Mouse (Mus musculus): ENCODE measurements around the gene Prkag2. TPM values are rescaled to one million over a fixed set of nuclear protein-coding genes. Genes with fewer than 3 reads are reported as not detected.
"Not testable (repeated sequence)": the region's sequence is repeated elsewhere in the genome, so short reads cannot be mapped to it uniquely, and the experiment has no call there.

Gene Prkag2
- total RNA-seq, 2 experiments from 2014 or later, result 6.9 to 9.1 TPM

DNA sequence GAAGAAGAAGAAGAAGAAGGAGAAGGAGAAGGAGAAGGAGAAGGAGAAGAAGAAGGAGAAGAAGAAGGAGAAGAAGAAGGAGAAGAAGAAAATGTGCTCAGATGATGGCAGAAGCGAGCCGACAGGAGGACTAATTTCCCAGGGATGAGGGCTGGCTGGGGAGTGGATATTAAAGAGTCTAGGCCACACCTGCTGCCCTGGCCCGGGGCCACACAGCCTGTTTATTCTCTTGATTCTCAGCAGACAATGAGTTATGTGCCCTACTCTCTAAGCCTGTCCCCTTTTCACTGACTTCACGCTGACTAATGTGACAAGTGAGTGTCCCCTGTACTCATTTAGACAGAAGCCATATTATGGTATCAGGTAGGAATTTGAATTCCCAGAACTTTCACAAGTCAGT lies 11.8 kb downstream of the Prkag2 start:
- ATAC-seq (replicated peaks; ENCODE audit: low FRiP score, low TSS enrichment, poor library complexity, severe bottlenecking), result no peak

DNA sequence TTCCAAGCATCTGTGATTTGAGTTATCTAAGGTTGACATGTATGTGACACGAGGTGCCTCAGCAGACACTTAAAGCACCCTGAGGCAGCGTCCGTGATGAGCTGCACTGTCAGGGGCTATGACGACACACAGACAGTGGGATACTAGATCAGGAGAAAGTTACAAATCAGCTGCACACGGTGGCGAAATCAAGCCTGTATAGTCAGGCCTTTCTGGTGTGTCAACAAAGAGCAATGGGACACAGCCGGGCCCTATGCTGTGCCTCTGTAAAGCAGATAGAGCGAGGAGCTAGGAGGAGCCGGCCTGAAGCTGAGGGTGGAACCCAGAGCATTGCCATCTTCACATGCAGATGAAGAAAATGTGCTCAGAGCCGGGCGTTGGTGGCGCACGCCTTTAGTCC lies 12.3 kb downstream of the Prkag2 start:
- no peak for ATAC-seq (replicated peaks; ENCODE audit: low FRiP score, low TSS enrichment, poor library complexity, severe bottlenecking)

DNA sequence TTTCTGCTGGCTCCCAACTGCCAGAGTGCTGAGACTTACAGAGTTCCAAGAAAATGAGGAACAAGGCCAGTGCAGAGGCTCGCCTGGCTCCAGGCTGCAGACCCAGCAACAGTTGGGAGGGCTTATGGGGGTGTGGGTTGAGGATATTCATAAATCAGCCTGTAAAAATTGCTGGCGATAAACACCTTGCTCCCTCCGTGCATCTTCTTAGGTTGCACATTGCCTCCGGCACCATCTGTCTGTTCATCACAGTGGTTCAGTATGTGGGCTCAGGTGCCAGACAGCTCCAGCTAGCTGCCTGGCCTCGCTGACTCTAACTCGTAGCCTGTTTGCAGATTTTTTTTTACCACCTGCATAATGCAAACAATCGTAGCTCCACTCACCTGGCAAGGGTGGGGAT lies 13.4 kb downstream of the Prkag2 start:
- no peak for ATAC-seq (replicated peaks; ENCODE audit: low FRiP score, low TSS enrichment, poor library complexity, severe bottlenecking)

DNA sequence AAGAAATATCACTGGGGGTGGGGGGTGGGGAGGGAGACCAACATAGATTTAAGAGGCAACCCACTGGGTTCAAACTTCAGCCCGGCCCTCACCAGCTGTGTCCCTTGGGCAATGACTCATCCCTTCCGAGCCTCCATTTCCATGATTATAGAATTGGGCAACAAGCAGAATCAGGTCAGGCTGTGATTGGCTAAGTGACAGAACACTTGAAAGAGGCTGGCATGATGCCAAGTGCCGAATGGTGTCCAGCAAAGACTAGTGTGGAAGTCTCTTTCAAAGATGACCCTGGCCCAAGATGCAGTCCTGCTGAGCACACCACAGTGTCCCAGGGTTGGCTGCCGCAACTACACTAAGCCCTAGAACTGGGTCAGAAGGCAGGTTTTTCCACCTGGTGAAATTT lies 14.2 kb downstream of the Prkag2 start:
- ATAC-seq (replicated peaks; ENCODE audit: low FRiP score, low TSS enrichment, poor library complexity, severe bottlenecking), result no peak

DNA sequence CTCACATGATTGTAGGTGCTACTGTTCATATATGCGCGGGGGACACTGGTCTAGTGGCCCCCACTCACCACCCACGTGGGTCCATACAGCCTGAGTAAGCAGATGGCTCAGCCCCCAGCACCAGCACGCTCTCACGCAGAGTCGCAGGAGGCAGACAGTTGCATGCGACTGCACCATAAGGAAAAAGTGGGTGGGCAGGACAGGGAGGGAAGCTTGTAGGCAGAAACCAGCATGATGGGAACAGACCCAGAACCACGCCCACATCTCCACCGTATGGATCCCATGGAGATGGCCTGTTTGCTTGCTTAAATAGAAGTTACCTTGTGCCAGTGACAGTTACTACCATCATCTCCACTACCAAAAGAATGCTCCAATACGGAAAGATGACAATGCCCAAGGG lies 15.3 kb downstream of the Prkag2 start:
- no peak for ATAC-seq (replicated peaks; ENCODE audit: low FRiP score, low TSS enrichment, poor library complexity, severe bottlenecking)

DNA sequence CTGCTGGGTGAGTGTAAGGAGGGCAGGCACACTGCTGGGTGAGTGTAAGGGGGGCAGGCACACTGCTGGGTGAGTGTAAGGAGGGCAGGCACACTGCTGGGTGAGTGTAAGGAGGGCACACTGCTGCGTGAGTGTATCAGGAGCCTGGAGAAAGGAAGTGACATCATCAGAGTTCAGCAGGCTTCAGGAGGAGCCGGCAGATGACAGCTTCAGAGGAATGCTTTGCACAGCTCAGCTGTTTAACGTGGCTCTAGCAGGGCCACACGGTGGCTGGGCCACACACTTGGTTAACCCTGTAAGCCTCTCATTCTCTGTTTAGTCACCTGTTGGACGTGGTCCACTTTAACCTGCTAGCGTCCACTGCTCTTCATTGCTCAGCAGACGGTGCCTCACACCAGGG lies 16.6 kb downstream of the Prkag2 start:
- ATAC-seq (replicated peaks; ENCODE audit: low FRiP score, low TSS enrichment, poor library complexity, severe bottlenecking), result no peak

DNA sequence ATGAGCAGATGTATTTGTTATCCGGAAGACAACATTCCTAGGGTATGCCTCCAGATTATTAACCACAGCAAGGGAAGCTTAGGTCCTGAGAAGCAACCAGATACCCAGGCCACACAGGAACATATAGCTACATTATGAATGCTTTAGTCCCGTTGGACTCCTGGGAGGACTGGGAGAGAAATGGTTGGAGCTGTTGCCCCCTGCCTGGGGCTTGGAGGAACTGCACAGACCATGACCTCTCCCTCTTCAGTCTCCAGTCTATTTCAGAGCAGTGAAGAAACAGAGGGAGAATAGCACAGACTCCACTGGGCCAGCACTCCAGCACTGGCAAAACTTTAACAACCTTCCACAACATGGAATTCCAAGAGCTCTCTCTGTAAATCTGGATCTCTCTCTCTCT lies 17.9 kb downstream of the Prkag2 start:
- peak; percentile 69 for ATAC-seq (replicated peaks; ENCODE audit: low FRiP score, low TSS enrichment, poor library complexity, severe bottlenecking)

DNA sequence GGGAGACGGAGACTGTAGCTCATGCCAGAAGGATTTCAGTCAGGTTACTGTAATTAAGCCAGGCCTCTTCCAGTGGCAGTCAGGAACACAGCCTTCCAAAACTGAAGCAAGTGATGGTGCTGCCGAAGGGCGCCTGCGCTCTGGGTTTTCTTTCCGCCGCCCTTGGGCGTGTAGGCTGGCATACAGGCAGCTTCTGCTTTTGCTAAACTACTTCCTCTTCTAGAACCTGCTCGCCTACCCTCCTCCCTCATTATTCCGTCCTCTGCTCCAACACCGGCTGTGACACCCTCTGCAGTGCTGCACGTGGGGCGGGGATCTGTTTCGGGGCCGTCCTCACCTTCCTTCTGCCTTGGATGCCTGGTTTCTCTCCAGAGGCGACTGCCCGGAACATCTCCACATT lies 18.9 kb downstream of the Prkag2 start:
- peak; percentile 75 for ATAC-seq (replicated peaks; ENCODE audit: low FRiP score, low TSS enrichment, poor library complexity, severe bottlenecking)

DNA sequence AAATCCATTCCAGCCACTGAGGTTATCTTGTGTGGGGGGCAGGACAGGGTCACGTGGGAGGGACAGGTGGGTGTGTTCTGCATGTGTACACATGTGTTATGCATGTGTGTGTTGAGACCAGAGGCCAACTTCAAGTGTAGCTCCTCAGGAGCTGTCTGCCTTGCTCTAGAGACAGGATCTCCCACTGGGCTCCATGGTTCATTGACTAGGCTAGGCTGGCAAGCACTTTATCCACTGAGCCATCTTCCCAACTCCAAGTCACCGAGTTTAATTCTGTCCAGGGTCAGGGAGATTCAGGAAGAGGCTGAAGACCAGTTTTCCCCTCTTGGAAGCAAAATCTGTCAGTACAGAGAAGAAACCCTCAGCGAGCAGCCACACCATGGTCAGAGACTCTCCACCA lies 19.4 kb downstream of the Prkag2 start:
- ATAC-seq (replicated peaks; ENCODE audit: low FRiP score, low TSS enrichment, poor library complexity, severe bottlenecking), result no peak

DNA sequence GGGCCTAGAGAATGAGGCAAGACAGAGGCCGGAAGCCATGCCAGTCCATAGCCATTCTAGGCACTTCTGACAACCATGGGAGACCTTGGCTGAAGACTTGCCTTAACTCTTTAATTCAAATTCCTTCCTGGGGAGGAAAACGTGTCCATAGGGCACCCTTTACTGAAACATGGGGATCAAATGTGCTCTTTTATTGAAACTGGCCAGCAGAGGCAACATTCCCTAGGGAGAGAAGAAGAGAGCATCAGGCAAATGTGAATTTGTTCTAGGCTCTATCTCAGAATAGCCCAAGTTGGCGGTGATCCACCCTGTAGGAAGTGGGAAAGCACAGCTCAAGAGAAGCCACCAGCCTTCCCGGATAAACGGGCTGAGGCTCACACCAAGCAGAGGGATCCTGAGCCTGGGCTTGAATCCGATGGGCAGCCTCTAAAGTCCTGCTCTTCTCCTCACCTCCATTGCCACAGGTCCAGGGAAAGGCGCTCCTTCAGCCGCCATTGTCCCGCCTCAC lies 19.9 kb downstream of the Prkag2 start:
- no peak for ATAC-seq (replicated peaks; ENCODE audit: low FRiP score, low TSS enrichment, poor library complexity, severe bottlenecking)

DNA sequence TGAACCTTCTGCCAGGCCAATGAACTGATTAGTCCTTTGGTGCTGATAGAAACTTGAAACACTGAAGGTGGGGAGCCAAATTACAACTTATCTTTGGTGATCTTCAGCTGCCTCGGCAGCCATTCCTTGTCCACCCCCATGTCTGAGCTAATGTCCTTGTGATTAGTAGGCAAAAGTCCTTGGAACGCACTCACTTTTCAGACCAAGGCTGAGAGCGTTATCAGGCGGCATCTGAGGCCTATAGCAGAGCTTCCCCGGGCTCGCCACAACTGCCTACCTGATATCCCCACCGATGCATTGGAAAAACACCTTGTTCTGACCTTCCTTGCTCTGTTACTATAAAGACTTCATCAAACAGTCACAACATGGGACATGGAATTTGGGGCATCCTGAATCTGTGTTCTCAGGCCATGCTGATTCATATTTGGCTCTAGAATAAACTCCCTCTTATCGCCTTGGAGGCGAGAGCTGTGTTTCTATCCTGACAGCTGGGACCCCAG lies 20.6 kb downstream of the Prkag2 start:
- no peak for ATAC-seq (replicated peaks; ENCODE audit: low FRiP score, low TSS enrichment, poor library complexity, severe bottlenecking)

DNA sequence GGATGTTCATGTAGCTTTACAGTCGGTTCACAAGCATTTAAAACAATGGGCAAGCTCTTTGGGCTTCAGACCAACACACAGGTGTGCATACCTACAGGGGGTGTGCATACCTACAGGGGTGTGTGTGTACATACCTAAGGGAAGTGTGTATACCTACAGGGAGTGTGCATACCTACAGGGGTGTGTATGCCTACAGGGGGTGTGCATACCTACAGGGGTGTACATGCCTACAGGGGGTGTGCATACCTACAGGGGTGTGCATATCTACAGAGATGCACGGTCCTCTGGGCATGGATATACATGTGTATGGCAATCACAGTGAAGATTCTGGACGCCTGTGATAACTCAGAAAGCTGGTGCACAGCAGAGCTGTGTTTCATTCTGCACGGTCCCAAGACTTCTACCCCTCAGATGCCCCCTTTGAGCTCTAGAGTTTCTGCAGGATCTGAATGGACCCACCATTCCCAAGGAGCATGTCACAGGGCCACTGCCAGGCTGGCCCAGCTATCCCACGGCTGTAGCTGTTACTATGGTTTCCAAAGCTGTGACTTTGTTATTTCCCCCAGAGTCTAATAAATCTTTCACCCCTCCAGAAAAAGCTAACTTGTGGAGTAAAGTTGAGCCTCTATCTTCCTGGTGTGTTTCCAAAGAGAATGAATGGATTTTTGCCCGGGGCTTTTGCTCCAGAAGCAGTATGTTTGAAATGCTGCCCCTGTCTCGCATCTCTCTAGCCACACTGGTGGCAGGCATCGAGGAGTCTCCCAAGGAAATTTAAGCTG lies 22.4 kb downstream of the Prkag2 start:
- no peak for ATAC-seq (replicated peaks; ENCODE audit: low FRiP score, low TSS enrichment, poor library complexity, severe bottlenecking)

DNA sequence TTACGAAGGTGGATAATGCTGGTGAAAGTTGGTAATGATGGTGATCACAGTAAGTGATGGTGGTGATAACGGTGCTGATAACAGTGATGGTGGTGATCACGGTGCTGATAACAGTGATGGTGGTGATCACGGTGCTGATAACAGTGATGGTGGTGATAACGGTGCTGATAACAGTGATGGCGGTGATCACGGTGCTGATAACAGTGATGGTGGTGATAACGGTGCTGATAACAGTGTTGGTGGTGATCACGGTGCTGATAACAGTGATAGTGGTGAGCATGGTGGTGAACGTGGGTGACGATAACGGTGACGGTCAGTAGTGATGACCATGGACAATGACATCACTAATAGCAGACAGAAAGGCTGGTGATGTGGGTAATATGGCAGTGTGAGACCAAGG lies 23.2 kb downstream of the Prkag2 start:
- ATAC-seq (replicated peaks; ENCODE audit: low FRiP score, low TSS enrichment, poor library complexity, severe bottlenecking), result not testable (repeated sequence)

DNA sequence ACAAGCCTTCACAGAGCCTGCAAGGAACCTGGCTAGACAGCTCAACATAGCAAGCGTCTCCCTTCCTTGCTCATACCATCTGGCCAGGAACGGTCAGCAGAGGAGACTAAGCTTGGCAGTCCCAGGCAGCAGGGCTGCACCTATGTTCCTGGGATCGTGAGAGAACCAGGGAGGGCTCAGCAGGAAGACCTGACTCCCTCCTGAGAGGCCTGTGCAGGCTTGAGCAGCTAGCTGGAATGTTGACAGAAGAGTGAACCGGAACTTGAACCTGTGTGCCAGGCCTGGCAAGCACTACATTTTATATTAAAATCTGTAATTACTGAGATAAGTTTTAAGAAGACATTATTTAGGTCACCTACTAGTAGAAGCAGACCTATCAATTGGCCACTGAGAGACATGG lies 24.8 kb downstream of the Prkag2 start:
- no peak for ATAC-seq (replicated peaks; ENCODE audit: low FRiP score, low TSS enrichment, poor library complexity, severe bottlenecking)

DNA sequence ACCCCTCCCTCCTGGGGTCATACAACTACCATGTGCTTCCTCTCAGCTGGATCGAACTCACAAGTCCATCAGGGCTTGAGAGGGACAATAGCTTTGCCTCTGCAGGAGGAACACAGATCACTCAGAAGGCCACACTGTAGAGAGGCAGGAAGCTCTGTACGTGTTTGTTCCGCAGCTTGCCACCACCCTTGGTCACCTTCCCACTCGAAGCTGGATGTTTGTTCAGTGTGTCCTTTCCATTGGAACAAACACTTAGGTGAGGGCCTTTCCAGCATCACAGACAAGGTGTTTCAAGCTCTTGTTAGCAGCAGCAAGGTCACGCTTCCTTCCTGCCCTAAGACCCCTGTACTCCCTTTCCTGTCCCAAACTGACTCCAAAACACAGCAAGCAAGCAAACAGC lies 30.6 kb downstream of the Prkag2 start:
- no peak for ATAC-seq (replicated peaks; ENCODE audit: low FRiP score, low TSS enrichment, poor library complexity, severe bottlenecking)

DNA sequence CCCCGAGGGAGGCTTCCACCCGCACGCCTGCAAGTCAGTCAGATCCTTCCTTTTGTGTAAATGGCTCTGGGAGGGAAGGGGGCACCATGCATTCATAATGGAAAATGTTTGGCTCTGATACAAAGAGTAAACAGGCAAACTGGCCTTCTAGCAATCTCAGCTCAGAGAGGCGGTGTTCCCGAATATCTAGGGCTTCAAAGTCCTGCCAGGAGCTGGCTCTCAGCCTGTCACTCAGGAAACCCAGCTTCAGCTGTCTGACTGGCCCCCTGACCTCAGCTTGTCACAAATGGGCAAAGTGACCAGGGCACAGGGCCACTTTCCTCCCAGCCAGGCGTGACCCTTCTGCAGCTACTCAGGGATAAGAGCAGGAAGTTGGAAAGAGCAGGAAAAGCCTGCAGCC lies 33.3 kb downstream of the Prkag2 start:
- ATAC-seq (replicated peaks; ENCODE audit: low FRiP score, low TSS enrichment, poor library complexity, severe bottlenecking), result no peak

DNA sequence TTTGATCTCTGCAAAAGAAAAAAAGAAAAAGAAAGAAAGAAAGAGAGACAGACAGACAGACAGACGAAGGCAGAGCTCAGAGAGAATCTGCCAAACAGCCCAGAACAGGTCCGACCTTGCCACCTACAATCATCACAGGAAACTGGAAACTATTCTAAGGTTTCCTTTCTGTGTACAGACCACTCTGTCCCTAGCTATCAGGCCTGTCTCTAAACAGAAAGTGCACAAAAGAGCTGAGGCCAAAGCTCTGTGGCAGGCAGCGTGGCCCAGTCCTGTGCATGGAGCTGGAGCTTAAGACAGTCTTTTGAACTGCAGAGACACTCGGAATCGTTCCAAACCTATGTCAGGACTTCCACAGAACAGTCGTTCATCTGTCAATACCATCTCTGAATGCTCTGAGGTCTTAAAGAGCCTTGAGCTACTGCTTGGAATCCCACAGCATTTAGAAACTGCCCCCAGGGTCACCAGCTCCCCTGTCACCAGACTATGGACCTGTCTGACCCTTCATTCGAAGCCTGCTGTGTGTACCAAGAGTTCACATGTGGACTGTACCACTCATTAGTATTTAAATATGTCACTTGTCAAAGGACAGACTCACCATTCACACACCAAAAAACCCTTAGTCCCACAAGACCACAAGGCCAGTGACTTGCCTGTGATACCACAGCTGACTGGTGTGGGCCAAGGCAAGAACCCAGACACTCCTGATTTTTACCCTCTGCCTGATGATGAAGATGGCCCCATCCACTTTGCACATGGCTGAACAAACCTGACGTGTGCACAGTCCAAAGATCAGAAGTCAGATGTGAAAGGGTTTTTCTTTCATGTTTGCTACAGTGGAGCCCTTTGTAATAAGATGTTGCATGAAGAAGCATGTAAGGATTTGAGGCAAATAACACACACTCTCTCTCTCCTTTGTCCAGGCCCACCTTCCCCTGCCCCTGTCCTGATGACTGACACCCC lies 35.9 kb downstream of the Prkag2 start:
- ATAC-seq (replicated peaks; ENCODE audit: low FRiP score, low TSS enrichment, poor library complexity, severe bottlenecking), result no peak

DNA sequence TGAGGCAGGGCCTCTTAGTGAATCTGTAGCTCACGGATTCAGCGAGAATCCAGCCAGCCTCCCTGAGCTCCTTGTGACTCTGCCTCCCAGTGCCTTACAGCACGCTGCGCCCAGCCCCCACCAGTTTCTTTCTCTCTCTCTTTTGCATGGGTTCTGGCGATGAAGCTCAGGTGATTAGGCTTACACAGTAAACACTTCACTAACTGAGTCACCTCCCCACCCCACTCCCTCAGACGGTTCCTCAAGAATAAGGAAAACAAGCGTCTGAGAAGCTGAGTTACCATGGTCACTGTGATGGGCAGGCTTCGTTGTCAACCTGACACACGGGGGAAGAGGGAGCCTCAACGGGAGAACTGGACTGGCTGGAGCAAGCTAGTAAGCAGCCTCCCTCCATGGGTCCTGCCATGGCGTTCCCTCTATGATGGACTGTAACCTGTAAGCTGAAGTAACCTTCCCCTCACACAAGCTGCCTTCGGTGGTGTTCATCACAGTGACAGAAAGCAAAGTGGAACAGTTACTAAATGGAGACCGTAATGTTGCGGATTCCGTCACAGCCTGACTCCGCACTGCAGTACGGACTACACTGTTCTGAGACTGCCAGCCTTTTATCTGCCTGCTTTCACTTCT lies 37.8 kb downstream of the Prkag2 start:
- ATAC-seq (replicated peaks; ENCODE audit: low FRiP score, low TSS enrichment, poor library complexity, severe bottlenecking), result no peak

DNA sequence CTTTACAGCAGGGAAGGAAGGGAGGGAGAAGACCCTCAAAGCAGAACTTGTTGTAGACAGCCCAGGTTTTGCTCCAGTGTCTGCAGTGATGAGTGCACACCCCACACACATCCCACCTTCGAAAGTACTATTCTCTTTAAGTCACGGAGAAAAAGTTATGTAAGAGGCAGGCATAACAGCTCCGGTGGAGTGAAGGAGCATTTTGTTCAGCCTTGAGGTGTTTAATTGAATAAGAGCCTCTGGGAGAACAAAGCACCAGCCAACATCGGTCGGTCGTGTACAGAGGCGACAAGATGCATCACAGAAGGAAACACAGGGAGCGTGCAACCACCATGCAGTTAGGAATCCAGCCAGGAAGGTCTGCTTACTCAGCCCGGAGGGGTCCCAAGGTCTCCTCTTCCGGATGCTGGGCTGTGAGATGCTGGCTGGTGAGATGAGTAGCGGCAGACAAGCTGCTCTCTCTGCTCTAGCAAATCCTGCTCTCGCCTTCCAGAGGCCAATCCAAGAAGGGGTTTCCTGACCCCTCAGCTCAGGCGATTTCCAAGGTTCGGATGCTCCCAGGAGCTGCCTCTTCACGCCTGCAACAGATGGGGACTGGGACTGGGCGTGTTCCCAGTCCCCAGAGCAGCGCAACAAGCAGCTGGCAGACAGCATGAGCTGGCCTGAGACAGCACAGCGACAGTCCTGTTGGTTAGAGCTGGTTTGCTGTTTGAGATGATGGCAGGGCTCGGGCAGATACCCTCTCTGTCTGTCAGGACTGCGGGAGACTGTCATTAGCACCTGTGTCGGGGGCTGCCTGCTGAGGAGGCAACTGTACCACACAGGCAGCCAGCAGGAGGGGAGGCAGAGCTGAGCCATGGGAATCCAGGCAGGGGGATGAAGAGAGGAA lies 41.3 kb downstream of the Prkag2 start:
- ATAC-seq (replicated peaks; ENCODE audit: low FRiP score, low TSS enrichment, poor library complexity, severe bottlenecking), result no peak
